ENCODE assay signal across 19 mouse cellular contexts in genomic region chr1:174630074-174630473, GRCm38 (mm10).
DNase-seq lines count a peak whose midpoint lies in the region; ATAC-seq lines count a peak whose summit lies in the region.
"Had no signal": no experiment of that assay in that cellular context is flagged by ENCODE, and none has a peak within 500 bp of the region (broad histone marks: within the 10 kb centered on the region; RNA-seq: fewer than 3 reads in every experiment).

No protein-coding gene starts in this region.

- H3K4me1 ChIP-seq in forebrain, embryonic 11.5 days (replicated peaks; ENCODE audit: control insufficient read depth, insufficient read depth, low read length), result no peaks in the 10 kb centered on the region
- H3K4me1 ChIP-seq in forebrain, embryonic 12.5 days, result peaks cover 8% of the 10 kb centered on the region; the same call in 1 of the 2 replicates
- H3K4me1 ChIP-seq in midbrain, embryonic 12.5 days, result 0 out of 2 replicates have a peak, but pooled peaks cover 3% of the 10 kb centered on the region
- no peaks in the 10 kb centered on the region for H3K4me1 ChIP-seq in midbrain, embryonic 16.5 days (ENCODE audit: control insufficient read depth, insufficient read depth, low read length)
- H3K4me1 ChIP-seq: forebrain, embryonic 15.5 days; heart, embryonic 10.5 days; intestine, embryonic 15.5 days had no signal

- H3K4me3 ChIP-seq in forebrain, embryonic 11.5 days (ENCODE audit: low read depth, low read length), result no peak overlapping the region
- H3K4me3 ChIP-seq in forebrain, embryonic 12.5 days (replicated peaks), result no peak overlapping the region
- H3K4me3 ChIP-seq in midbrain, embryonic 12.5 days, result no peak overlapping the region
- no peak overlapping the region for H3K4me3 ChIP-seq in midbrain, embryonic 16.5 days (ENCODE audit: low read depth, low read length)
- H3K4me3 ChIP-seq: forebrain, embryonic 15.5 days; heart, embryonic 10.5 days; intestine, embryonic 15.5 days had no signal

- H3K9ac ChIP-seq in forebrain, embryonic 11.5 days (ENCODE audit: low read length), result no peak overlapping the region
- no peak overlapping the region for H3K9ac ChIP-seq in forebrain, embryonic 12.5 days
- H3K9ac ChIP-seq in midbrain, embryonic 12.5 days (replicated peaks), result no peak overlapping the region
- H3K9ac ChIP-seq in midbrain, embryonic 16.5 days (ENCODE audit: low read depth, low read length), result no peak overlapping the region
- H3K9ac ChIP-seq: forebrain, embryonic 15.5 days; hindbrain, embryonic 14.5 days; intestine, embryonic 15.5 days had no signal

- H3K27ac ChIP-seq in forebrain, embryonic 11.5 days (ENCODE audit: low read depth, low read length), result no peak overlapping the region
- no peak overlapping the region for H3K27ac ChIP-seq in forebrain, embryonic 12.5 days
- H3K27ac ChIP-seq in midbrain, embryonic 12.5 days (replicated peaks), result no peak overlapping the region
- no peak overlapping the region for H3K27ac ChIP-seq in midbrain, embryonic 16.5 days (ENCODE audit: low read length)
- H3K27ac ChIP-seq: forebrain, embryonic 15.5 days; heart, embryonic 10.5 days; hindbrain, embryonic 14.5 days; intestine, embryonic 15.5 days had no signal

- DNase-seq in forebrain, embryonic 11.5 days (ENCODE audit: low spot score), result no peak
- DNase-seq in retina, embryonic 14.5 days (ENCODE audit: low spot score), result peak; percentile 9
- DNase-seq in adipocyte (ENCODE audit: low spot score), result no peak
- DNase-seq: adrenal gland, postnatal 14 days; cerebellum, adult 18-20 months; cerebellum, adult 9-11 months; cerebellum, postnatal 36 days; gastrocnemius, postnatal 10 days; heart, adult 18-20 months; heart, postnatal 10 days; heart, postnatal 4 days had no signal

- ATAC-seq in forebrain, embryonic 11.5 days (replicated peaks; ENCODE audit: low FRiP score), result 0 out of 2 replicates have a peak, but pooled peaks have one; percentile 51
- ATAC-seq in forebrain, embryonic 12.5 days (ENCODE audit: low FRiP score), result no peak; the same call in 1 of the 2 replicates
- ATAC-seq in midbrain, embryonic 12.5 days (ENCODE audit: low FRiP score, low read depth), result peak; percentile 54; the same call in 1 of the 2 replicates
- no peak for ATAC-seq in midbrain, embryonic 16.5 days
- no peak for ATAC-seq in cerebellum, adult (ENCODE audit: insufficient number of reproducible peaks, low FRiP score, low TSS enrichment)
- ATAC-seq: forebrain, embryonic 15.5 days; intestine, embryonic 15.5 days had no signal

- H3K27me3 ChIP-seq in forebrain, embryonic 11.5 days (ENCODE audit: control insufficient read depth, insufficient read depth, low read length), result no peaks in the 10 kb centered on the region
- H3K27me3 ChIP-seq in forebrain, embryonic 12.5 days, result no peaks in the 10 kb centered on the region
- no peaks in the 10 kb centered on the region for H3K27me3 ChIP-seq in midbrain, embryonic 12.5 days
- no peaks in the 10 kb centered on the region for H3K27me3 ChIP-seq in midbrain, embryonic 16.5 days (ENCODE audit: control insufficient read depth, insufficient read depth, low read depth, low read length)
- H3K27me3 ChIP-seq: forebrain, embryonic 15.5 days; intestine, embryonic 15.5 days had no signal

- H3K4me2 ChIP-seq in forebrain, embryonic 11.5 days (ENCODE audit: low read depth, low read length, severe bottlenecking), result no peak overlapping the region
- H3K4me2 ChIP-seq in forebrain, embryonic 12.5 days, result no peak overlapping the region
- no peak overlapping the region for H3K4me2 ChIP-seq in midbrain, embryonic 12.5 days (replicated peaks)
- no peak overlapping the region for H3K4me2 ChIP-seq in midbrain, embryonic 16.5 days (ENCODE audit: low read length)
- H3K4me2 ChIP-seq: forebrain, embryonic 15.5 days; hindbrain, embryonic 14.5 days; intestine, embryonic 15.5 days had no signal

- H3K9me3 ChIP-seq in forebrain, embryonic 11.5 days (ENCODE audit: control insufficient read depth, low read length), result no peaks in the 10 kb centered on the region
- no peaks in the 10 kb centered on the region for H3K9me3 ChIP-seq in forebrain, embryonic 12.5 days
- H3K9me3 ChIP-seq in midbrain, embryonic 12.5 days, result no peaks in the 10 kb centered on the region
- H3K9me3 ChIP-seq in midbrain, embryonic 16.5 days (replicated peaks; ENCODE audit: control insufficient read depth, low read length, poor library complexity, severe bottlenecking), result no peaks in the 10 kb centered on the region
- H3K9me3 ChIP-seq: forebrain, embryonic 15.5 days; heart, embryonic 10.5 days; intestine, embryonic 15.5 days had no signal

- H3K36me3 ChIP-seq in forebrain, embryonic 11.5 days (ENCODE audit: control insufficient read depth, insufficient read depth, low read length), result no peaks in the 10 kb centered on the region
- H3K36me3 ChIP-seq in forebrain, embryonic 12.5 days (replicated peaks), result no peaks in the 10 kb centered on the region
- peaks cover 15% of the 10 kb centered on the region; the same call in 1 of the 2 replicates for H3K36me3 ChIP-seq in midbrain, embryonic 12.5 days
- peaks cover 2% of the 10 kb centered on the region; the same call in 1 of the 2 replicates for H3K36me3 ChIP-seq in midbrain, embryonic 16.5 days (ENCODE audit: control insufficient read depth, insufficient read depth, low read length)
- H3K36me3 ChIP-seq: heart, embryonic 10.5 days; intestine, embryonic 15.5 days had no signal

- WGBS in forebrain, embryonic 11.5 days, result 50% methylated on average over 1 of the region's 1 CpGs
- 68% methylated on average over 1 of the region's 1 CpGs for WGBS in forebrain, embryonic 12.5 days
- WGBS in midbrain, embryonic 12.5 days, result 60% methylated on average over 1 of the region's 1 CpGs
- 40% methylated on average over 1 of the region's 1 CpGs for WGBS in midbrain, embryonic 16.5 days

Comparison
In these comparisons a context has a peak if more than half of its experiments do, and no peak if none do; other contexts are left out.
1. ATAC-seq: peak in forebrain, embryonic 11.5 days (single experiment) and midbrain, embryonic 12.5 days (single experiment); none in forebrain, embryonic 12.5 days (single experiment), midbrain, embryonic 16.5 days (single experiment) and cerebellum, adult (single experiment).